Mouse (Mus musculus) layer of hippocampus, adult 9-11 months (tissue): ENCODE measurements around the gene Gm13757.
"Not testable (repeated sequence)": the region's sequence is repeated elsewhere in the genome, so short reads cannot be mapped to it uniquely, and the experiment has no call there.

Experiments
- DNase-seq: peaks from one replicate; pipeline ENCODE4 v3.0.0; 2022

The Gm13757 gene

GRCm38 (mm10) chr2:88449031-88449430 lies at the start of gene Gm13757:
Gene Gm13757 (minus strand): TSS chr2:88449131.
- no peak for DNase-seq

DNA sequence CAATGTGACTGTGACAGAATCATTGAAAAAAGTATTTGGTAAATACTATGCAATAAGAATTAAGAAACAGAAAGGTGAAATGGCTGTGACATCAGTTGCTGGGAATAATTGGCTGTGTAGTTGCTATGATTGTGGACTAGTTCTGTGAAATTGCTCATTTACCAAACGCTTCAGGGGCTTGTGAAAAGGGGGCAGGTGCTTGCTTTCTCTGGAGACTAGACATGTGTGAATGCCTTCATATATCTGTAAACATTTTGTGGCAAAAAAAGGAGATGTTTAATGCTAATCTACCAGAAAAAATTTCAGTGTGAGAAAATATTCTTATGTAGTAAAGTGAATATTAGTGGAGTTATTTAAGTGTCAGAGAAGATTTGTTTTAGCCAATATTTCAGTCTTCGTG lies 44.1 kb upstream of the Gm13757 start, which contains the start of gene Olfr1185-ps1:
Olfr1185-ps1 (plus strand) TSS at position 301 of the 400 bp plus-strand sequence.
- DNase-seq = no peak

GRCm38 (mm10) chr2:88483298-88483697 lies 34.4 kb upstream of the Gm13757 start, which contains the start of gene Olfr1184:
Gene Olfr1184 (plus strand): TSS chr2:88483598.
- no peak for DNase-seq

GRCm38 (mm10) chr2:88454567-88454966 lies 5.6 kb upstream of the Gm13757 start, which contains the start of gene Olfr1183:
Gene Olfr1183 (plus strand): TSS chr2:88454867.
- not testable (repeated sequence) for DNase-seq

DNA sequence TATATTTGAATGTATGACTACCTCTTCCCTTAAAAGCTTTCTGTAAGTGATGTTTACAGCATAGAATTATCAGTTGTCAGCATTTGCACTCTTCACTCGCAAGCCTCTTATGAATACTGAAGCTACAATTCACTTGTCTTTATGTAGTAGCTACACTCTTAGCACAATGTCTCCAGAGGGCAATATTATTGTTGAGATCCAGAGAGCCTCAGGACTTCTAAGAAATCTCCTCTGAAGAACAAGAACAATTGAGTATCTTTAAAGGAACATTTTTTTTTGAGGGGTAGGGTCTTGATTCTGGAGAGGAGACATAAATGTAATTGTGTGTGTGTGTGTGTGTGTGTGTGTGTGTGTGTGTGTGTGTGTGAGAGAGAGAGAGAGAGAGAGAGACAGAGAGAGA lies 22.9 kb downstream of the Gm13757 start, which contains the start of gene Olfr1181:
Olfr1181 (minus strand) TSS at position 101 of the 400 bp plus-strand sequence.
- no peak for DNase-seq

- no peak for DNase-seq
Measured at GRCm38 (mm10) chr2:88419051-88419450, 29.9 kb downstream of the Gm13757 start, which contains the start of gene Olfr1180. Gene Olfr1180 (minus strand): TSS chr2:88419151.

DNA sequence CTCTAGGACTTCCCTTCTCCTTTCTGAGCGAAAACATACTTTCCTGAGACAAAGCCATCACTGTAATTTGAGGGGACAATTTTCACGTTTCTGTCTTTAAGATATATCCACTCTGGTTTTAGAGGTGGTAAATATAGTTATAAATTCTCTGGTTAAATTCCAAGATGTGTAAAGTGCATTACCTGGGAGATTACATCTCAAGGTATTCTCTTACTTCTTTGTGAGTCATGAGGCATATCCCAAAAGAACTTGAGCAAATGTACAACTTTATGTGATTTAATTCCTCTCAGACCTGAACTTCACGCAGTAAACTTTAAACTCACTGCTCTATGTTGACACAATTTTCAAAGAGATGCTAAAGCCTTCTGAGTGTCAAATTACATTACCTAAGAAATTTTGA lies 42.6 kb downstream of the Gm13757 start, which contains the start of gene Olfr1179:
Olfr1179 (minus strand) TSS at position 101 of the 400 bp plus-strand sequence.
- DNase-seq = no peak
